Mouse (Mus musculus): Measurements from ENCODE around the gene Dnah2. TPM values are rescaled to one million over a fixed set of nuclear protein-coding genes. Genes with fewer than 3 reads are reported as not detected.

The Dnah2 gene
- polyA plus RNA-seq, 1 experiment from 2014 or later: 1.6 TPM

DNA sequence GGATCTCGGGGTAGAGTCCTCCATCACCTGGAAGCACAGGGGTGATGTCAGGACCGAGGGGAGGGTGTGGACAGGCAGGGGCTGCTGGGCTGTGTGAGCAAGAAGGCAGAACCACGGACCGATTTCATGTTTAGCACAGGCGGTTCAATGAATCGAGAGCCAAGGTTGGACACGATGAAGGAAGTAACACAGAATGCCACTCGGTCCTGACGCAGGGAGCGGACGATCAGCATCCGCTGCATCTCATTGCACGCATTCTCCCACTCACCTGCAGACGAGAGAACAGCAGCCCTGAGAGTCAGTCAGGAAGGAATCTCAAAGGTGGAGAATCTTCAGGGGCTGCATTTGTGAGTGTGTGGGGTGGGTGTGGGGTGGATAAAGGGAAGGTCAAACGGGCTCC, 118.3 kb downstream of the Dnah2 start:
- Histone ChIP-seq H3K9me3 (ENCODE audit: control insufficient read depth, low read length) (no peaks in the 10 kb centered on the region), H3K27ac (ENCODE audit: low read depth, low read length) (no peak overlapping the region), H3K4me1 (replicated peaks; ENCODE audit: control insufficient read depth, insufficient read depth, low read length) (no peaks in the 10 kb centered on the region), H3K4me3 (ENCODE audit: low read depth, low read length) (no peak overlapping the region), H3K27me3 (ENCODE audit: control insufficient read depth, insufficient read depth, low read length) (no peaks in the 10 kb centered on the region), H3K9ac (ENCODE audit: low read depth, low read length) (no peak overlapping the region), H3K36me3 (ENCODE audit: control insufficient read depth, insufficient read depth, low read length) (no peaks in the 10 kb centered on the region), H3K4me2 (replicated peaks; ENCODE audit: low read depth, low read length) (no peak overlapping the region)
- ATAC-seq (ENCODE audit: low FRiP score) (no peak), DNase-seq (ENCODE audit: low spot score) (no peak)
- 88% methylated on average over 15 of the region's 15 CpGs for WGBS

DNA sequence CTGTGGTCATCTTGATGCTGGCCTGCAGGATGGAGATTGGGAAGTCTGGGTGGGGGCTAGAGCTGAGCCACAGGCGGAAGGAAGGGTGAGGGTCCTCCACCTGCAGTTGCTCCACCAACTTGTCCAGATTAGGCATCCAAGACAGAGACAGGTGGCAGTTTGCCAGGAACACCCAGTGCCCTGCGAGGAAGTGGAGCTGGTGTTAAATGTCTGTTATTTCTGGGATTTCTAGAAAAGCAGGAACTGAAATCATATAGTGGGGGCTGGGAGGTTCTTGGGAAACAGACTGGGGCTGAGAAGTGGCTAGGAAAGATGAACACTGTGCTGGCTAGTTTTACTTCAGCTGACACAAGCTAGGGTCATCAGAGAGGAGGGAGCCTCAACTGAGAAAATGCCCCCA, 119.6 kb downstream of the Dnah2 start:
- no peaks in the 10 kb centered on the region for H3K27me3 ChIP-seq (ENCODE audit: control insufficient read depth, insufficient read depth, low read length)
- H3K9ac ChIP-seq (ENCODE audit: low read depth, low read length): no peak overlapping the region
- H3K4me2 ChIP-seq (replicated peaks; ENCODE audit: low read depth, low read length): no peak overlapping the region
- ATAC-seq (ENCODE audit: low FRiP score) (no peak), DNase-seq (ENCODE audit: low spot score) (no peak)
- no peaks in the 10 kb centered on the region for H3K36me3 ChIP-seq (ENCODE audit: control insufficient read depth, insufficient read depth, low read length)
- H3K9me3 ChIP-seq (ENCODE audit: control insufficient read depth, low read length): no peaks in the 10 kb centered on the region
- 63% methylated on average over 2 of the region's 2 CpGs for WGBS
- H3K27ac ChIP-seq (ENCODE audit: low read depth, low read length): no peak overlapping the region
- H3K4me1 ChIP-seq (replicated peaks; ENCODE audit: control insufficient read depth, insufficient read depth, low read length): no peaks in the 10 kb centered on the region
- no peak overlapping the region for H3K4me3 ChIP-seq (ENCODE audit: low read depth, low read length)

DNA sequence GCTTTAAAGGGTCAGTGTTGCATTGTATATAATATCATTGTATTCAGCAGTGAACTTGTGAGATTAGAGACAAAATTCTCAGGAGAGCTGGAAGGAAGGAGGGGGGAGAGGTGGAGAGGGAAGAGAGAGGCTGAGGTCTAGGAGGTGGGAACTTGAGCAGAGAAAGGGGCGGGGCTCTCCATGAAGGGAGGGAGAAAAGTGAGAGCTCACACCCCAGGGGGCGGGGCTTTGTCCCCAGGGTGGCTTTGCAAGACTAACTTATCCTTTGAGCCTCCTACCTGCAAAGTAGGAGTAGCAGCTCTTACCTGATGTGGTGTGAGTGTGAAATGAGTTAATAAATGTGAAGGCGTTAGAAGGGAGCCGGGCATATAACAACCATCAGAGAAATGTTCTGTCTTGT, 120.2 kb downstream of the Dnah2 start:
- DNase-seq (ENCODE audit: low spot score) (no peak), ATAC-seq (ENCODE audit: low FRiP score) (no peak)
- Histone ChIP-seq H3K4me2 (replicated peaks; ENCODE audit: low read depth, low read length) (no peak overlapping the region), H3K4me1 (replicated peaks; ENCODE audit: control insufficient read depth, insufficient read depth, low read length) (no peaks in the 10 kb centered on the region), H3K27ac (ENCODE audit: low read depth, low read length) (no peak overlapping the region), H3K9ac (ENCODE audit: low read depth, low read length) (no peak overlapping the region), H3K9me3 (ENCODE audit: control insufficient read depth, low read length) (no peaks in the 10 kb centered on the region), H3K4me3 (ENCODE audit: low read depth, low read length) (no peak overlapping the region), H3K27me3 (ENCODE audit: control insufficient read depth, insufficient read depth, low read length) (no peaks in the 10 kb centered on the region), H3K36me3 (ENCODE audit: control insufficient read depth, insufficient read depth, low read length) (no peaks in the 10 kb centered on the region)
- 29% methylated on average over 4 of the region's 4 CpGs for WGBS

DNA sequence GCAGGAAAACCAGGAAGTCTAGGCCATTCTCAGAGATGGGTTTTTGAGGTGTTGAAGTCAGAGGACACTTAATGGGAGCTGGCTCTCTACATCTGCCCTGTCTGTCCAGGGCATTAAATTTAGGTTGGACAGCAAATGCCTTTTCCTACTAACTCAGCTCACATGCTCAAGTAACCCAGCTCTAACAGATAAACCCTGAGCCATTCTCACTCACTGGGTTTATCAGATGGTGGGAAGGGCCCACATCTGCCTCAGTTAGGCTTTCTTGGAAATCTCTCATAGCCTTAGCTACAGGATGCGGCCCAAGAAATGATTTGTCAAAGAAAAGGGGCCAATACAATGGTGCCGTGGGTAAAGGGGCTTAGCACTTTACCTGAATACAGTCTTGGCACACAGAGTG, 122.7 kb downstream of the Dnah2 start:
- ATAC-seq (ENCODE audit: low FRiP score) (no peak), DNase-seq (ENCODE audit: low spot score) (no peak)
- WGBS: 88% methylated on average over 2 of the region's 2 CpGs
- H3K36me3 ChIP-seq (ENCODE audit: control insufficient read depth, insufficient read depth, low read length): no peaks in the 10 kb centered on the region
- no peak overlapping the region for H3K27ac ChIP-seq (ENCODE audit: low read depth, low read length)
- H3K9ac ChIP-seq (ENCODE audit: low read depth, low read length): no peak overlapping the region
- no peak overlapping the region for H3K4me3 ChIP-seq (ENCODE audit: low read depth, low read length)
- peaks cover 11% of the 10 kb centered on the region; the same call in 1 of the 2 replicates for H3K27me3 ChIP-seq (ENCODE audit: control insufficient read depth, insufficient read depth, low read length)
- no peaks in the 10 kb centered on the region for H3K9me3 ChIP-seq (ENCODE audit: control insufficient read depth, low read length)
- H3K4me1 ChIP-seq (replicated peaks; ENCODE audit: control insufficient read depth, insufficient read depth, low read length): no peaks in the 10 kb centered on the region
- H3K4me2 ChIP-seq (replicated peaks; ENCODE audit: low read depth, low read length): no peak overlapping the region

DNA sequence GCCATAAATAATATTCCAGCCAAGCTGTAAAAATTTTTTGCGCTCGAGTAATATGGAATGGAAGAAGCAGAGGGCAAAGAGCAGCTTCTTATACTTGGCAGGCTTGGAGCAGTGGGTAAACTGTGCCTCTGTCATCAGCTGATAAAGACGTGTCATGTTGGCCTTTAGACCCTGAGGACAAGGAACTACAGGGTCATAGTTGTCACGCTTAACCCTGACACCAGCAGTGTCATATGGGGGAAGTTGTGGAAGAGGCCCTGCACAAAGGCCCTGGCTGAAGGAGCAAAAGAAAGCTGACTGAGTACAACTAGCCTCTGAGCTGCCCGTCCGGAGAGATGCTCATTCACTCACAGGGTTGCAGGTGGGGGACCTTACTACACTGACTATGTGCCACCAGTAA, 125.0 kb downstream of the Dnah2 start:
- peaks cover 5% of the 10 kb centered on the region; the same call in 1 of the 2 replicates for H3K4me1 ChIP-seq (replicated peaks; ENCODE audit: control insufficient read depth, insufficient read depth, low read length)
- no peak for DNase-seq (ENCODE audit: low spot score)
- H3K27ac ChIP-seq (ENCODE audit: low read depth, low read length): no peak overlapping the region
- no peak overlapping the region for H3K4me3 ChIP-seq (ENCODE audit: low read depth, low read length)
- WGBS: 67% methylated on average over 6 of the region's 6 CpGs
- peaks cover 17% of the 10 kb centered on the region for H3K27me3 ChIP-seq (ENCODE audit: control insufficient read depth, insufficient read depth, low read length)
- H3K36me3 ChIP-seq (ENCODE audit: control insufficient read depth, insufficient read depth, low read length): no peaks in the 10 kb centered on the region
- no peaks in the 10 kb centered on the region for H3K9me3 ChIP-seq (ENCODE audit: control insufficient read depth, low read length)
- no peak overlapping the region for H3K9ac ChIP-seq (ENCODE audit: low read depth, low read length)
- no peak overlapping the region for H3K4me2 ChIP-seq (replicated peaks; ENCODE audit: low read depth, low read length)
- no peak for ATAC-seq (ENCODE audit: low FRiP score)

DNA sequence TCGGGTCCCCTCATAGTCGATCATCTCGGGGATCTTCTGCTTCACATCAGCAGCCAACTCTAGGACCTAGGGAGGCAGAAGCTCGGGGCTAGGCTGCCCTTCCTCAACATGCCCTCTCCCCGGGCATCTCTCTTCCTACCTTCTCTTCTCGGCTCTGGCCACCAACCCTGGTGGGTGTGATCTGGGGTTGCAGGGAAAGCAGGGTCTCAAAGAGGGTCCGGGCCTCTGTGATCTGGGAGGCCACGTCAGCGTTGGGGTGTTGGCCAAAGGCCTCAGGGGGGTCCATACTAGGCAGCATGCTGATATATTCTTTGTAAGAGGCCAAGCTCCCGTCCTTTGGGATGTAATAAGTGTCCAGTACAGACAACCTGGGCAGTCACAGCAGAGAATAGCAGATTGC, 126.1 kb downstream of the Dnah2 start:
- no peak for DNase-seq (ENCODE audit: low spot score)
- H3K27me3 ChIP-seq (ENCODE audit: control insufficient read depth, insufficient read depth, low read length): peaks cover 17% of the 10 kb centered on the region
- no peak overlapping the region for H3K27ac ChIP-seq (ENCODE audit: low read depth, low read length)
- H3K36me3 ChIP-seq (ENCODE audit: control insufficient read depth, insufficient read depth, low read length): no peaks in the 10 kb centered on the region
- no peak for ATAC-seq (ENCODE audit: low FRiP score)
- WGBS: 86% methylated on average over 10 of the region's 10 CpGs
- no peaks in the 10 kb centered on the region for H3K9me3 ChIP-seq (ENCODE audit: control insufficient read depth, low read length)
- H3K4me1 ChIP-seq (replicated peaks; ENCODE audit: control insufficient read depth, insufficient read depth, low read length): peaks cover 5% of the 10 kb centered on the region; the same call in 1 of the 2 replicates
- H3K4me2 ChIP-seq (replicated peaks; ENCODE audit: low read depth, low read length): no peak overlapping the region
- no peak overlapping the region for H3K9ac ChIP-seq (ENCODE audit: low read depth, low read length)
- H3K4me3 ChIP-seq (ENCODE audit: low read depth, low read length): no peak overlapping the region

DNA sequence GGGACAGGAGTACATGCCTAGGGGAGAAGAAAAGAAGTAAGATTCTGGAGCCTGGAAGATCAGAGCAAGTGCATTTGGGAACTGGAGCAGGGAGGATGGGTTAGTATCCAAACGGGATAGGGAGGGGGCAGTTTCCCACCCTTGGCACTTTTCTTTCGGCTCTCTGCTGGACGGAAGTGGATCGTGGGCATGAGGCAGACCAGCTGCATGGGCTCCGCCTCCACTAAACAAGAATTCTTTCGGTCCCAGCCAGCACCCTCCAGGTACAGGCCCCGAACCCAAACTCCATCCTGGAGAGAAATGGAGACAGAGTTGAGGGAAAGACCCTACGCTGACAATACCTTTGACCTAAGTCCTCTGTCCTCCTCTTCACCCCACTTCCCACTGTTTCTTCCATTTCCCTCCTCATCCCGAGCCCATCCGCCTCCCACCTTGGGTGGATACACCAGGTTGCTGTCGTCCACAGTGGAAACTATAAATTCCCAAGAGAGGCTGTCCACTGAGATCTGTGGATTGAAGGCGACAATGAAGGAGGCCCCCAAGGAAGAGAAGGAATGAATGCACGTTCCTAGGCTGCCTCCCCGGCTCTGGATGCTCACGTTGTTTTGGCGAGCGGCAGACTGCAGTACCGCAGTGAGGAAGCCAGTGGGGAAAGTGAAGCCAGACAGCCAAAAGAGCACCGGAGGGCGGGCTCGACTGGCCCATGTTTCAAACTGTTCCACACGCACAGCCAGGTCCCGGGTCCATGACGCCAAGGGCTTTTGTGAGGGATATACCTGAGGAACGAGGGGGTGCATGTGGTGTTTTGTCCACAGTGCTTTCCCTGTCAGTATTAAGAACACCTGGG, 127.6 kb downstream of the Dnah2 start:
- Histone ChIP-seq H3K4me3 (ENCODE audit: low read depth, low read length) (no peak overlapping the region), H3K9me3 (ENCODE audit: control insufficient read depth, low read length) (no peaks in the 10 kb centered on the region), H3K27ac (ENCODE audit: low read depth, low read length) (no peak overlapping the region), H3K4me1 (replicated peaks; ENCODE audit: control insufficient read depth, insufficient read depth, low read length) (peaks cover 7% of the 10 kb centered on the region; the same call in 1 of the 2 replicates), H3K36me3 (ENCODE audit: control insufficient read depth, insufficient read depth, low read length) (no peaks in the 10 kb centered on the region), H3K9ac (ENCODE audit: low read depth, low read length) (no peak overlapping the region), H3K27me3 (ENCODE audit: control insufficient read depth, insufficient read depth, low read length) (peaks cover 17% of the 10 kb centered on the region), H3K4me2 (replicated peaks; ENCODE audit: low read depth, low read length) (peak overlapping the region; percentile 99; the same call in 1 of the 2 replicates)
- ATAC-seq (ENCODE audit: low FRiP score) (no peak), DNase-seq (ENCODE audit: low spot score) (peak; percentile 20)
- 11% methylated on average over 25 of the region's 25 CpGs for WGBS

DNA sequence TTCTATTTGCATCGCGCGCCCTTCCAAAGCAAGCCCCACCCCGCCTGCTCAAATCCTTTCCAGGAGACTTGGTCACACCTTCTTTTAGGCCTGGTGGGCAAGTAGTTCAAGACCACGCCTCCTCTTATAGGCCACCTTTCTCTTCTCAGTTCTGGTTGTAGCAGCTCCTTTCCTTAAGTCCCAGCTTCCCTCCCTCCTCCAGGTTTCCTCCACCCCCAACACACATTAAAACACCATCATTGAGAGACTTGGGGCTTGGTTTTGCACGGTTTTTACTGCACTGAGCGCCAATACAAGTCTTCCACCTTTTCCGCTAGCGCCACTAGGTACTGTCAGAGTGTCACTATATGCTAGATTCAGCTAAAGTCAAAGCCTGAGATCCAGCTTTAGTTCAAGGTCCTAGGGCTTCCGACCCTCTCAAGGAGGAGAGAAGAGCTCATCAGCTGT, 128.3 kb downstream of the Dnah2 start:
- ATAC-seq (ENCODE audit: low FRiP score) (no peak), DNase-seq (ENCODE audit: low spot score) (peak; percentile 49)
- peaks cover 17% of the 10 kb centered on the region for H3K27me3 ChIP-seq (ENCODE audit: control insufficient read depth, insufficient read depth, low read length)
- no peak overlapping the region for H3K27ac ChIP-seq (ENCODE audit: low read depth, low read length)
- peak overlapping the region; percentile 99 for H3K4me2 ChIP-seq (replicated peaks; ENCODE audit: low read depth, low read length)
- no peaks in the 10 kb centered on the region for H3K36me3 ChIP-seq (ENCODE audit: control insufficient read depth, insufficient read depth, low read length)
- peaks cover 7% of the 10 kb centered on the region; the same call in 1 of the 2 replicates for H3K4me1 ChIP-seq (replicated peaks; ENCODE audit: control insufficient read depth, insufficient read depth, low read length)
- WGBS: 9% methylated on average over 9 of the region's 10 CpGs
- H3K4me3 ChIP-seq (ENCODE audit: low read depth, low read length): peak overlapping the region; percentile 80; the same call in 1 of the 2 replicates
- no peaks in the 10 kb centered on the region for H3K9me3 ChIP-seq (ENCODE audit: control insufficient read depth, low read length)
- no peak overlapping the region for H3K9ac ChIP-seq (ENCODE audit: low read depth, low read length)

Data from hindbrain, embryonic 11.5 days (tissue).